In the genomic region with DNA sequence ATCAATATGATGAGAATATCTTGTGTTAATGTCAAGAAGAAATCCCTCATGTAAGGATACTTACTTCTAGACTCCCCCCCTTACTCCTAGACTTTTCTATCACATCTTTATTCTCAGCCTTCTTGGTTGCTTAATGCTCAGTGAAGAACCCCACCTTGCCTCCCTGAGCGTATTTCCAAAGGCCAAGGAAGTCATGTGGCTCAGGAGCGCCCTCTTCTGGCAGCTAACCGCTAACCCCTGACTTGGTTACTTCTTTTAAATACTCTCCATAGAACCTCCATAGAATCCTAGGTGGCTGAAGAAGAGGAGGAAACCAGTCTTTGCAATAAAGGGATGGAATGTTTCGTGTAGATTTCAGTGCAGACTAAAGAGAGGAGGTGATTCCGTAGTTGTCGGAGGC, we compare ENCODE assay signal across 8 mouse cellular contexts.
DNase-seq lines count a peak whose midpoint lies in the region; ATAC-seq lines count a peak whose summit lies in the region.

No protein-coding gene starts in this region.

- H3K27me3 ChIP-seq in embryonic facial prominence, embryonic 14.5 days (replicated peaks; ENCODE audit: control insufficient read depth, insufficient read depth, low read length), result no peaks in the 10 kb centered on the region
- no peaks in the 10 kb centered on the region for H3K27me3 ChIP-seq in hindbrain, embryonic 10.5 days (ENCODE audit: insufficient read depth, poor library complexity, severe bottlenecking)

- DNase-seq in ES-CJ7 (ENCODE audit: low read depth, low spot score), result peak; percentile 78
- peak; percentile 19 to 41 for DNase-seq in adrenal gland, postnatal 4 days (ENCODE audit: low spot score in 2 of 2)
- peak; percentile 83 for DNase-seq in embryonic facial prominence, embryonic 14.5 days (ENCODE audit: low spot score)
- peak; percentile 81 for DNase-seq in hindbrain, embryonic 10.5 days (ENCODE audit: low spot score)
- DNase-seq in layer of hippocampus, adult 18-20 months (ENCODE audit: low spot score in 2 of 2), result peak; percentile 33 to 72
- peak; percentile 65 for DNase-seq in lung, postnatal 25 days (ENCODE audit: low spot score)
- DNase-seq in retina, postnatal 7 days (ENCODE audit: low read depth, low spot score), result peak; percentile 69
- no peak for DNase-seq in MN1 (ENCODE audit: low spot score)

- H3K27ac ChIP-seq in embryonic facial prominence, embryonic 14.5 days (replicated peaks; ENCODE audit: low read depth, low read length), result no peak overlapping the region
- H3K27ac ChIP-seq in hindbrain, embryonic 10.5 days, result no peak overlapping the region

- H3K9me3 ChIP-seq in embryonic facial prominence, embryonic 14.5 days (ENCODE audit: control insufficient read depth, low read length), result no peaks in the 10 kb centered on the region
- H3K9me3 ChIP-seq in hindbrain, embryonic 10.5 days, result no peaks in the 10 kb centered on the region

- no peak overlapping the region for H3K4me3 ChIP-seq in embryonic facial prominence, embryonic 14.5 days (ENCODE audit: low read depth, low read length)
- H3K4me3 ChIP-seq in hindbrain, embryonic 10.5 days, result no peak overlapping the region

- no peak overlapping the region for H3K4me2 ChIP-seq in embryonic facial prominence, embryonic 14.5 days (ENCODE audit: low read depth, low read length)

- H3K4me1 ChIP-seq in embryonic facial prominence, embryonic 14.5 days (ENCODE audit: control insufficient read depth, insufficient read depth, low read length), result peaks cover 4% of the 10 kb centered on the region
- H3K4me1 ChIP-seq in hindbrain, embryonic 10.5 days (replicated peaks), result peaks cover 9% of the 10 kb centered on the region

- ATAC-seq in embryonic facial prominence, embryonic 14.5 days (ENCODE audit: low read depth), result peak; percentile 56; the same call in 1 of the 2 replicates

- H3K9ac ChIP-seq in embryonic facial prominence, embryonic 14.5 days (ENCODE audit: low read depth, low read length), result no peak overlapping the region

- 0 out of 2 replicates have a peak, but pooled peaks cover 6% of the 10 kb centered on the region for H3K36me3 ChIP-seq in embryonic facial prominence, embryonic 14.5 days (ENCODE audit: control insufficient read depth, insufficient read depth, low read length)
- peaks cover 3% of the 10 kb centered on the region; the same call in 1 of the 2 replicates for H3K36me3 ChIP-seq in hindbrain, embryonic 10.5 days

- WGBS in embryonic facial prominence, embryonic 14.5 days, result 34% methylated on average over 6 of the region's 6 CpGs
- 33% methylated on average over 6 of the region's 6 CpGs for WGBS in hindbrain, embryonic 10.5 days
